Comparison of ENCODE assay signal across 7 mouse cellular contexts in the genomic region with DNA sequence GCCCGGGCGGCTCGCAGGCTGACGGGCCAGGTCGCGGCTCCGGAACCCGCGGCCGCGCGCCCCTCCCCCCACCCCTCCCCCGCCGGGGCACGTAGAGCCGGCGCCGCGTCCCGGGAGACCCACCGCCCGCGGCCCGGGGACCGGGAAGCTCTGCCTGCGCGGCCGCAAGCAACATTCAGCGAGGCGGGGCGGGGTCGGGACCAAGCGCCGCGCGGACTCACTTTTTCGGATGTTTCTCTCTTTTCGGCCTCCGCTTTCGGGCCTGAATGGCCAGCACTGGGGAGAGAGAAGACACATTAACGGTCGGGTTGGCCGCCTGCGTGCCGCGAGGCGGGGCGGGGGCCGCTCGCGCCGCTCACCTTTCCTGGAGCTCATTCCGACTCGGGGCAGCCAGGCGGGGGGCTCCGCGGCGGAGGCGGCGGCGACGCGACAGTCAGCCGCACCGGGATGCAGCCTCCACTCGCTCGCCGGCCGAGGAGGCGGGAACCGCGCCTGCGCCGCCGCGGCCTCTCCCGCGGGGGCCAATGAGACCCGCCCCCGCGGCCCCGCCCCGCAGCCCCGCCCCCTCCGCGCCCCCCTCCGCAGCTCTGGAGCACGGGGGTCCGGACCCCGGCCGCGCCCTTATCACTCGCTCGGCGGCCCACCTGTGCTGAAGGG. TPM values are rescaled to one million over a fixed set of nuclear protein-coding genes. Genes with fewer than 3 reads are reported as not detected.
DNase-seq lines count a peak whose midpoint lies in the region.

No protein-coding gene starts in this region.

- H3K36me3 ChIP-seq in midbrain, embryonic 10.5 days: 0 out of 2 replicates have a peak, but pooled peaks cover under 1% of the 10 kb centered on the region

- intact Hi-C loops in left cerebral cortex, postnatal 25 days (cut with DNase I): loop anchor here (5.0 kb wide), 1 partner anchor 82 kb away; no protein-coding TSS in a partner anchor

- peak overlapping the region; percentile 88 for H3K27ac ChIP-seq in midbrain, embryonic 10.5 days (replicated peaks)

- H3K9me3 ChIP-seq in midbrain, embryonic 10.5 days (replicated peaks): no peaks in the 10 kb centered on the region

- peaks cover 10% of the 10 kb centered on the region for H3K27me3 ChIP-seq in midbrain, embryonic 10.5 days (ENCODE audit: low read depth, poor library complexity, severe bottlenecking)

- peak; percentile 77 to 89 for DNase-seq in adrenal gland, adult (ENCODE audit: inconsistent age in 2 of 2, low spot score in 1 of 2)
- peak; percentile 52 to 73 for DNase-seq in cerebellum, postnatal 4 days (ENCODE audit: low spot score in 2 of 2)
- peak; percentile 63 for DNase-seq in gastrocnemius, postnatal 10 days
- peak; percentile 62 for DNase-seq in induced T-regulatory cell, adult 2 months (ENCODE audit: low read depth)
- peak; percentile 55 to 69 for DNase-seq in left cerebral cortex, postnatal 25 days (ENCODE audit: low spot score in 2 of 2)
- DNase-seq in midbrain, embryonic 10.5 days (ENCODE audit: low spot score): peak; percentile 85
- peak; percentile 78 for DNase-seq in right cerebral cortex, postnatal 4 days

- peaks cover 15% of the 10 kb centered on the region for H3K4me1 ChIP-seq in midbrain, embryonic 10.5 days

- peak overlapping the region; percentile 95 for H3K4me3 ChIP-seq in midbrain, embryonic 10.5 days

- under 1% methylated on average over 79 of the region's 95 CpGs for WGBS in midbrain, embryonic 10.5 days

RNA-seq across cellular contexts. Expression of gene Srpk2, which starts 8.8 kb away (rescaled TPM):
- total RNA-seq in gastrocnemius, postnatal 10 days (2021): 10 to 100 TPM; 35.7 to 41.2 TPM
- 100 to 1,000 TPM; 186 to 190 TPM for total RNA-seq in left cerebral cortex, postnatal 25 days (2021)
- polyA plus RNA-seq in midbrain, embryonic 10.5 days (2016; fragmentation: Nextera tagmentation; extraction: Ambion mirVana): 47.9 and 58.8 TPM in 2 replicates

Comparison
In these comparisons a context has a peak if more than half of its experiments do, and no peak if none do; other contexts are left out.
1. Peak in every context shown above with its lines: DNase-seq, H3K4me3 ChIP-seq and H3K27ac ChIP-seq.
2. RNA of gene Srpk2, which starts 8.8 kb away (total RNA-seq): 186 to 190 TPM in left cerebral cortex, postnatal 25 days; 35.7 to 41.2 TPM in gastrocnemius, postnatal 10 days; every median in the first group is over 4 times any median in the second.